Mouse (Mus musculus) frontal cortex, postnatal 25 days (tissue): ENCODE data around the gene Anks1b.

Source experiments
- DNase-seq, 2 experiments: peaks; one replicate each; pipeline ENCODE4 v3.0.0; 2022; ENCODE audit warnings: low spot score in 2 of 2

The Anks1b gene

GRCm38 (mm10) chr10:89946636-89947349, 73.5 kb downstream of the Anks1b start:
- DNase-seq = no peak

- DNase-seq = no peak
Measured at GRCm38 (mm10) chr10:89974361-89974760, 101.1 kb downstream of the Anks1b start.

GRCm38 (mm10) chr10:89975431-89975841, 102.1 kb downstream of the Anks1b start:
- DNase-seq = no peak

GRCm38 (mm10) chr10:89976577-89976976, 103.3 kb downstream of the Anks1b start:
- no peak for DNase-seq

- no peak for DNase-seq
Measured at GRCm38 (mm10) chr10:89994171-89994570, 120.9 kb downstream of the Anks1b start.

- DNase-seq = no peak
Measured at GRCm38 (mm10) chr10:89995621-89996428, 122.5 kb downstream of the Anks1b start.

- DNase-seq = no peak
Measured at GRCm38 (mm10) chr10:90003980-90004729, 130.8 kb downstream of the Anks1b start.

GRCm38 (mm10) chr10:90004882-90005281, 131.6 kb downstream of the Anks1b start:
- no peak for DNase-seq

GRCm38 (mm10) chr10:90033037-90033436, 159.7 kb downstream of the Anks1b start:
- no peak for DNase-seq

GRCm38 (mm10) chr10:90043287-90043686, 170.0 kb downstream of the Anks1b start:
- DNase-seq = no peak

- no peak for DNase-seq
Measured at GRCm38 (mm10) chr10:90043773-90044172, 170.5 kb downstream of the Anks1b start.

GRCm38 (mm10) chr10:90044229-90044628, 170.9 kb downstream of the Anks1b start:
- no peak for DNase-seq

- no peak for DNase-seq
Measured at GRCm38 (mm10) chr10:90068651-90069050, 195.3 kb downstream of the Anks1b start.

- no peak for DNase-seq
Measured at GRCm38 (mm10) chr10:90077930-90078329, 204.6 kb downstream of the Anks1b start.

- no peak for DNase-seq
Measured at GRCm38 (mm10) chr10:90081151-90081550, 207.8 kb downstream of the Anks1b start.

- no peak for DNase-seq
Measured at GRCm38 (mm10) chr10:90081630-90082029, 208.3 kb downstream of the Anks1b start.

- no peak for DNase-seq
Measured at GRCm38 (mm10) chr10:90093877-90094276, 220.6 kb downstream of the Anks1b start.

- no peak for DNase-seq
Measured at GRCm38 (mm10) chr10:90112662-90113061, 239.4 kb downstream of the Anks1b start.

- DNase-seq = no peak
Measured at GRCm38 (mm10) chr10:90116867-90117266, 243.6 kb downstream of the Anks1b start.

- DNase-seq = no peak
Measured at GRCm38 (mm10) chr10:90117836-90118235, 244.5 kb downstream of the Anks1b start.

GRCm38 (mm10) chr10:90137538-90137937, 264.2 kb downstream of the Anks1b start:
- DNase-seq = no peak

GRCm38 (mm10) chr10:90140947-90141346, 267.6 kb downstream of the Anks1b start:
- no peak for DNase-seq
